Mouse (Mus musculus) G1E (cell line): Measurements from ENCODE around the gene Clca1. TPM values are rescaled to one million over a fixed set of nuclear protein-coding genes. Genes with fewer than 3 reads are reported as not detected.

Source experiments
- ATAC-seq: 2 replicates; pipeline ENCODE4 v1.8.0; 2016; ENCODE audit warnings: mild to moderate bottlenecking; ENCODE audit not compliant: insufficient number of reproducible peaks, poor library complexity, low FRiP score, severe bottlenecking; ENCODE audit errors: extremely low read depth
- DNase-seq: peaks from one replicate; pipeline ENCODE4 v3.0.0; 2012; ENCODE audit warnings: low spot score
- H3K27me3 ChIP-seq: 2 replicates; pipeline ENCODE4 v1.6.1; 2012; ENCODE audit warnings: mild to moderate bottlenecking, low read length, inconsistent platforms; ENCODE audit not compliant: insufficient read depth
- H3K36me3 ChIP-seq: replicated peaks from 2 replicates; pipeline ENCODE3; 2012; ENCODE audit warnings: mild to moderate bottlenecking, inconsistent platforms
- H3K4me1 ChIP-seq: 2 replicates; pipeline ENCODE4 v1.6.1; 2012; ENCODE audit warnings: low read depth, low read length, inconsistent platforms, mixed read lengths; ENCODE audit not compliant: insufficient read depth
- H3K4me3 ChIP-seq: 2 replicates; pipeline ENCODE4 v1.5.1; 2012; ENCODE audit warnings: low read depth, mild to moderate bottlenecking, inconsistent platforms, low read length, moderate library complexity, mixed read lengths
- H3K9me3 ChIP-seq: replicated peaks from 2 replicates; pipeline ENCODE4 v1.6.1; 2012; ENCODE audit warnings: inconsistent platforms
- CTCF ChIP-seq: IDR thresholded peaks from 2 replicates; pipeline ENCODE4 v1.5.1; 2012; ENCODE audit warnings: low read depth, low read length, inconsistent platforms, mixed read lengths
- GATA1 ChIP-seq: IDR thresholded peaks from 2 replicates; pipeline ENCODE4 v1.6.1; 2012; ENCODE audit warnings: borderline replicate concordance, low read length, inconsistent platforms, mixed read lengths
- GATA2 ChIP-seq: IDR thresholded peaks from 2 replicates; pipeline ENCODE4 v1.6.1; 2012; ENCODE audit warnings: low read depth, low read length, inconsistent platforms, borderline replicate concordance
- POLR2AphosphoS5 ChIP-seq: IDR thresholded peaks from 2 replicates; pipeline ENCODE4 v1.6.1; 2012; ENCODE audit warnings: low read depth, low read length, inconsistent platforms; ENCODE audit not compliant: insufficient replicate concordance
- TAL1 ChIP-seq: conservative IDR thresholded peaks from 2 replicates; pipeline ENCODE4 v1.6.1; 2012; ENCODE audit warnings: low read depth, low read length, inconsistent platforms, mixed read lengths
- polyA plus RNA-seq: library from polyadenylated mRNA; stranded (reverse); fragments of >175 nt; gene quantifications from 2 replicates; pipeline ENCODE4 v1.2.3, GENCODE M21; 2012
- total RNA-seq, 2 experiments: library from RNA; stranded (forward) in 1 of 2; stranded (reverse) in 1 of 2; fragments of 200-1000 nt in 1 of 2; fragments of >200 nt in 1 of 2; fragmentation: Nextera tagmentation in 1 of 2; gene quantifications; 2 replicates each; pipeline ENCODE4 v1.2.3; 2014 to 2017

Clca1 gene
- total and polyA plus RNA-seq, 3 experiments = 0.27 TPM; not detected in 2

DNA sequence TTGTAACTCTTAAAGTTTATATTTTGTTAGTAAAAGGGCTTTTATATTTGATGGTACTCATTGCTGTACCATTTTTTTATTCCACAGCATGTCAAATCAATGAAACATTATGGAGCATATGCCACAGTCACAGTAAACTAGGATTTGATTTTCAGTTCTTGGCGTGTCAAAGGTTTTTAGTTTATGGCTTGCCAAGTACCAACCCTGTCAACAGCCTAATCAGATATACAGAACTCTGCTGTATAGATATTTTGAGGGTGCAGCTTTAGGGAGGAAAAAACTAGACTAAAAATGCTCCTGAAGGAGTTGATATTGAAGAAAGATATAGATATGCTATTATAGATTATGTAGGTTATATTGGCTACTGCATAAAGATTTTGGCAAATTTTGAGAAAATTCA lies 62.8 kb downstream of the Clca1 start:
- Histone ChIP-seq H3K36me3 (no peaks in the 10 kb centered on the region), H3K4me3 (no peak overlapping the region)

GRCm38 (mm10) chr3:144966074-144966473 lies 66.5 kb downstream of the Clca1 start:
- H3K4me1 ChIP-seq = no peaks in the 10 kb centered on the region
- H3K36me3 ChIP-seq = no peaks in the 10 kb centered on the region
- DNase-seq (no peak), ATAC-seq (no peak)
- no peak overlapping the region for H3K4me3 ChIP-seq
- no peaks in the 10 kb centered on the region for H3K27me3 ChIP-seq
- TF ChIP-seq CTCF = no peak
- TF ChIP-seq GATA1 = no peak
- TF ChIP-seq GATA2 = no peak
- TF ChIP-seq POLR2AphosphoS5 = no peak
- TF ChIP-seq TAL1 = no peak
- H3K9me3 ChIP-seq = no peaks in the 10 kb centered on the region

More for the DNA sequence above, 62.8 kb downstream of the Clca1 start:
- Histone ChIP-seq H3K4me1 (no peaks in the 10 kb centered on the region), H3K9me3 (no peaks in the 10 kb centered on the region), H3K27me3 (no peaks in the 10 kb centered on the region)
- DNase-seq = no peak
- ATAC-seq = no peak
- TF ChIP-seq POLR2AphosphoS5 (no peak), CTCF (no peak), GATA2 (no peak), TAL1 (no peak), GATA1 (no peak)

Other genes starting within 250 kb of the Clca1 start
- 1.7 TPM in 1 of 2 replicates, not detected in the other for gene Clca3a2, start 213.3 kb downstream of the Clca1 start, total RNA-seq (2014; fragmentation: Nextera tagmentation)
- gene Clca3a2, start 213.3 kb downstream of the Clca1 start, total RNA-seq (2017) = 0.05 and 0.41 TPM in 2 replicates
- not detected in 2 replicates for gene Clca3a2, start 213.3 kb downstream of the Clca1 start, polyA plus RNA-seq
- gene Clca3b, start 183.4 kb downstream of the Clca1 start, total RNA-seq (2014; fragmentation: Nextera tagmentation) = not detected in 2 replicates
- gene Clca3b, start 183.4 kb downstream of the Clca1 start, total RNA-seq (2017) = 0.05 TPM in 1 of 2 replicates, not detected in the other
- not detected in 2 replicates for gene Clca3b, start 183.4 kb downstream of the Clca1 start, polyA plus RNA-seq
- not detected in 2 replicates for gene Clca4b, start 100.2 kb downstream of the Clca1 start, total RNA-seq (2014; fragmentation: Nextera tagmentation)
- 0.06 TPM in 1 of 2 replicates, not detected in the other for gene Clca4b, start 100.2 kb downstream of the Clca1 start, total RNA-seq (2017)
- gene Clca4b, start 100.2 kb downstream of the Clca1 start, polyA plus RNA-seq = not detected in 2 replicates
- gene Clca4a, start 57.7 kb downstream of the Clca1 start, total RNA-seq (2014; fragmentation: Nextera tagmentation) = not detected in 2 replicates
- gene Clca4a, start 57.7 kb downstream of the Clca1 start, total RNA-seq (2017) = not detected in 2 replicates
- gene Clca4a, start 57.7 kb downstream of the Clca1 start, polyA plus RNA-seq = not detected in 2 replicates
- gene Clca2, start 66.7 kb upstream of the Clca1 start, total RNA-seq (2014; fragmentation: Nextera tagmentation) = not detected in 2 replicates
- gene Clca2, start 66.7 kb upstream of the Clca1 start, total RNA-seq (2017) = 0.05 TPM in 1 of 2 replicates, not detected in the other
- not detected in 2 replicates for gene Clca2, start 66.7 kb upstream of the Clca1 start, polyA plus RNA-seq
- gene Odf2l, start 85.8 kb upstream of the Clca1 start, total RNA-seq (2014; fragmentation: Nextera tagmentation) = 91.1 and 103 TPM in 2 replicates
- 37.8 and 43.0 TPM in 2 replicates for gene Odf2l, start 85.8 kb upstream of the Clca1 start, total RNA-seq (2017)
- 3.8 and 4.2 TPM in 2 replicates for gene Odf2l, start 85.8 kb upstream of the Clca1 start, polyA plus RNA-seq